8 mouse cellular contexts compared by ENCODE assay signal in the genomic region with DNA sequence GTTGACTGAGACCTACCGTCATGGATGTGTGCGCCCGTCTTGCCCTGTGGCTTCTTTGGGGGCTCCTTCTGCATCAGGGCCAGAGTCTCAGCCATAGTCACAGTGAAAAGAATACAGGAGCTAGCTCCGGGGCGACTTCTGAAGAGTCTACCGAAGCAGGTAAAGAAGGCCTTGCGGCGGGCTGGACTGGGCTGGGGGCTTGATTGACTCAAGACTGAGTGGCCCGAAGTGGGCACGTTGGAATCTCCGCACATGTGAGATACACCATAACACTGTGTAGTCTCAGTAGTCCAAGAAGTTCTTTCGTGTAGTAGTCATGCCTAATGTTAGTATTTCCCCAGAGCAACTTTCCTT. TPM values are rescaled to one million over a fixed set of nuclear protein-coding genes. Genes with fewer than 3 reads are reported as not detected.
DNase-seq lines count a peak whose midpoint lies in the region; ATAC-seq and TF ChIP-seq lines count a peak whose summit lies in the region.

No protein-coding gene starts in this region.

- DNase-seq in heart, adult 9 months (ENCODE audit: low spot score in 2 of 2): no peak
- peak; percentile 67 for DNase-seq in MEL (ENCODE audit: low read depth, low spot score)
- no peak for DNase-seq in hindbrain, embryonic 10.5 days (ENCODE audit: low spot score)
- DNase-seq in midbrain, embryonic 10.5 days (ENCODE audit: low spot score): no peak
- no peak for DNase-seq in adrenal gland, postnatal 4 days (ENCODE audit: low spot score in 2 of 2)

- no peak for TF ChIP-seq EP300 in MEL (IDR thresholded peaks at IDR 0.05; ENCODE audit: low read depth in 1 of 2, low read length in 2 of 2)

- 12% methylated on average over 12 of the region's 12 CpGs for WGBS in heart, embryonic 16.5 days
- WGBS in hindbrain, embryonic 10.5 days: 6% methylated on average over 12 of the region's 12 CpGs
- 7% methylated on average over 12 of the region's 12 CpGs for WGBS in midbrain, embryonic 10.5 days

- no peak overlapping the region for H3K27ac ChIP-seq in heart, embryonic 16.5 days (ENCODE audit: low read length)
- peak overlapping the region; percentile 73 for H3K27ac ChIP-seq in MEL (ENCODE audit: control insufficient read depth, low read depth, low read length)
- H3K27ac ChIP-seq in hindbrain, embryonic 10.5 days: no peak overlapping the region
- peak overlapping the region; percentile 83 for H3K27ac ChIP-seq in midbrain, embryonic 10.5 days (replicated peaks)

- H3K4me2 ChIP-seq in heart, embryonic 16.5 days (ENCODE audit: low read depth, low read length): peak overlapping the region; percentile 95

- no peak for TF ChIP-seq RAD21 in MEL (IDR thresholded peaks at IDR 0.05; ENCODE audit: low read depth, low read length)

- no peak for TF ChIP-seq POLR2A in MEL (IDR thresholded peaks at IDR 0.05; ENCODE audit: control insufficient read depth in 1 of 2, insufficient read depth in 1 of 2, low read depth in 1 of 2, low read length in 2 of 2, poor library complexity in 1 of 2)

- H3K27me3 ChIP-seq in heart, embryonic 16.5 days (ENCODE audit: control insufficient read depth, insufficient read depth, low read length): peaks cover 12% of the 10 kb centered on the region; the same call in 1 of the 2 replicates
- no peaks in the 10 kb centered on the region for H3K27me3 ChIP-seq in MEL (ENCODE audit: control insufficient read depth in 1 of 2, insufficient read depth in 2 of 2, low read length in 2 of 2)
- peaks cover 19% of the 10 kb centered on the region for H3K27me3 ChIP-seq in hindbrain, embryonic 10.5 days (ENCODE audit: insufficient read depth, poor library complexity, severe bottlenecking)
- H3K27me3 ChIP-seq in midbrain, embryonic 10.5 days (ENCODE audit: low read depth, poor library complexity, severe bottlenecking): peaks cover 24% of the 10 kb centered on the region

- peak overlapping the region; percentile 90 for H3K4me3 ChIP-seq in heart, embryonic 16.5 days (ENCODE audit: low read length)
- H3K4me3 ChIP-seq in MEL (ENCODE audit: control insufficient read depth in 1 of 2, insufficient read depth in 1 of 2, low read depth in 2 of 2, low read length in 2 of 2): peak overlapping the region; percentile 84 to 99
- peak overlapping the region; percentile 90 for H3K4me3 ChIP-seq in hindbrain, embryonic 10.5 days
- peak overlapping the region; percentile 91 for H3K4me3 ChIP-seq in midbrain, embryonic 10.5 days

- peaks cover 18% of the 10 kb centered on the region for H3K4me1 ChIP-seq in heart, embryonic 16.5 days (ENCODE audit: control insufficient read depth, insufficient read depth, low read length)
- H3K4me1 ChIP-seq in MEL (ENCODE audit: control insufficient read depth in 1 of 2, insufficient read depth in 2 of 2, low read length in 2 of 2): peaks cover 6 to 33% of the 10 kb centered on the region in 2 experiments
- peaks cover 18% of the 10 kb centered on the region for H3K4me1 ChIP-seq in hindbrain, embryonic 10.5 days (replicated peaks)
- peaks cover 11% of the 10 kb centered on the region for H3K4me1 ChIP-seq in midbrain, embryonic 10.5 days

- peak overlapping the region; percentile 86 for H3K9ac ChIP-seq in heart, embryonic 16.5 days (ENCODE audit: low read length)
- H3K9ac ChIP-seq in MEL (ENCODE audit: control insufficient read depth, low read depth, low read length, poor library complexity, severe bottlenecking): peak overlapping the region; percentile 97

- H3K36me3 ChIP-seq in heart, embryonic 16.5 days (ENCODE audit: control insufficient read depth, insufficient read depth): no peaks in the 10 kb centered on the region
- H3K36me3 ChIP-seq in MEL (ENCODE audit: control insufficient read depth in 1 of 2, insufficient read depth in 2 of 2, low read length in 2 of 2): peaks cover 0 to 42% of the 10 kb centered on the region in 2 experiments; a peak in 3 of 4 replicates
- no peaks in the 10 kb centered on the region for H3K36me3 ChIP-seq in hindbrain, embryonic 10.5 days
- H3K36me3 ChIP-seq in midbrain, embryonic 10.5 days: no peaks in the 10 kb centered on the region

- no peak for ATAC-seq in heart, embryonic 16.5 days (replicated peaks; ENCODE audit: extremely low read depth, insufficient read depth, low FRiP score)
- ATAC-seq in erythroid progenitor cell, adult 5-6 weeks (replicated peaks; ENCODE audit: low FRiP score, poor library complexity, severe bottlenecking): no peak
- ATAC-seq in frontal cortex, adult (ENCODE audit: low TSS enrichment): no peak; the same call in 1 of the 2 replicates

- peaks cover 50% of the 10 kb centered on the region for H3K79me2 ChIP-seq in MEL (ENCODE audit: control insufficient read depth, insufficient read depth, low read length, poor library complexity)

- no peak for TF ChIP-seq CTCF in MEL (IDR thresholded peaks at IDR 0.05 in 2 of 3, conservative IDR thresholded peaks at IDR 0.05 in 1 of 3; ENCODE audit: control insufficient read depth in 1 of 3, insufficient read depth in 1 of 3, low read depth in 2 of 3, low read length in 3 of 3, poor library complexity in 1 of 3, severe bottlenecking in 1 of 3)

- no peaks in the 10 kb centered on the region for H3K9me3 ChIP-seq in heart, embryonic 16.5 days (replicated peaks; ENCODE audit: control insufficient read depth, low read length)
- no peaks in the 10 kb centered on the region for H3K9me3 ChIP-seq in MEL (replicated peaks; ENCODE audit: insufficient read depth, low read length)
- no peaks in the 10 kb centered on the region for H3K9me3 ChIP-seq in hindbrain, embryonic 10.5 days
- no peaks in the 10 kb centered on the region for H3K9me3 ChIP-seq in midbrain, embryonic 10.5 days (replicated peaks)

TF ChIP-seq in MEL, 35 proteins besides CTCF, POLR2A, EP300 and RAD21:
- TF ChIP-seq SIN3A (IDR thresholded peaks at IDR 0.05; ENCODE audit: low read length) (peak; percentile 2; the same call in 1 of the 2 replicates), JUND (IDR thresholded peaks at IDR 0.05; ENCODE audit: low read depth, low read length) (no peak), ZKSCAN1 (IDR thresholded peaks at IDR 0.05; ENCODE audit: low read depth, low read length) (no peak)
TF ChIP-seq in MEL: peak in this region for 1.

RNA-seq across cellular contexts. Expression of a gene that starts 0.8 kb away (rescaled TPM):
- 16.2 and 18.5 TPM in 2 replicates for polyA plus RNA-seq in heart, embryonic 16.5 days (2015; fragmentation: Nextera tagmentation; extraction: Ambion mirVana)
- total RNA-seq in MEL (2012; rRNA removed): 26.1 and 28.2 TPM in 2 replicates
- 10 to 100 TPM in 1 of 2 experiments, not detected in 1; 65.0 TPM for polyA plus RNA-seq in MEL (2012; ENCODE audit: insufficient read depth in 1 of 2, insufficient read length in 2 of 2, low read depth in 1 of 2, low replicate concordance in 2 of 2, missing spikeins in 1 of 2)
- polyA plus RNA-seq in hindbrain, embryonic 10.5 days (2016; fragmentation: Nextera tagmentation; extraction: Ambion mirVana): 8.9 and 13.5 TPM in 2 replicates
- polyA plus RNA-seq in midbrain, embryonic 10.5 days (2016; fragmentation: Nextera tagmentation; extraction: Ambion mirVana): 11.7 and 12.4 TPM in 2 replicates
- total RNA-seq in erythroid progenitor cell, adult 5-6 weeks (2015; ENCODE audit: low replicate concordance): 28.9 and 31.7 TPM in 2 replicates
- 45.2 and 72.3 TPM in 2 replicates for total RNA-seq in erythroid progenitor cell, adult 5-6 weeks (2017; ENCODE audit: low replicate concordance)
- 10 to 100 TPM; 68.2 to 74.1 TPM for total RNA-seq in adrenal gland, postnatal 4 days (2021)

RNA-seq across cellular contexts. Expression of a gene that starts 12.5 kb away (rescaled TPM):
- 54.1 and 59.6 TPM in 2 replicates for polyA plus RNA-seq in heart, embryonic 16.5 days (2015; fragmentation: Nextera tagmentation; extraction: Ambion mirVana)
- 24.1 and 33.3 TPM in 2 replicates for total RNA-seq in MEL (2012; rRNA removed)
- polyA plus RNA-seq in MEL (2012; ENCODE audit: insufficient read depth in 1 of 2, insufficient read length in 2 of 2, low read depth in 1 of 2, low replicate concordance in 2 of 2, missing spikeins in 1 of 2): 100 to 1,000 TPM; 347 to 425 TPM
- 34.3 and 41.3 TPM in 2 replicates for polyA plus RNA-seq in hindbrain, embryonic 10.5 days (2016; fragmentation: Nextera tagmentation; extraction: Ambion mirVana)
- 34.8 and 34.9 TPM in 2 replicates for polyA plus RNA-seq in midbrain, embryonic 10.5 days (2016; fragmentation: Nextera tagmentation; extraction: Ambion mirVana)
- total RNA-seq in erythroid progenitor cell, adult 5-6 weeks (2015; ENCODE audit: low replicate concordance): 125 and 176 TPM in 2 replicates
- total RNA-seq in erythroid progenitor cell, adult 5-6 weeks (2017; ENCODE audit: low replicate concordance): 27.1 and 35.6 TPM in 2 replicates
- 10 to 100 TPM; 57.3 to 57.5 TPM for total RNA-seq in adrenal gland, postnatal 4 days (2021)

RNA-seq across cellular contexts. Expression of a gene that starts 58.4 kb away (rescaled TPM):
- 56.4 and 61.6 TPM in 2 replicates for polyA plus RNA-seq in heart, embryonic 16.5 days (2015; fragmentation: Nextera tagmentation; extraction: Ambion mirVana)
- total RNA-seq in MEL (2012; rRNA removed): 21.1 and 29.2 TPM in 2 replicates
- 10 to 100 TPM in 1 of 2 experiments, not detected in 1; 91.1 TPM for polyA plus RNA-seq in MEL (2012; ENCODE audit: insufficient read depth in 1 of 2, insufficient read length in 2 of 2, low read depth in 1 of 2, low replicate concordance in 2 of 2, missing spikeins in 1 of 2)
- polyA plus RNA-seq in hindbrain, embryonic 10.5 days (2016; fragmentation: Nextera tagmentation; extraction: Ambion mirVana): 44.2 and 51.6 TPM in 2 replicates
- polyA plus RNA-seq in midbrain, embryonic 10.5 days (2016; fragmentation: Nextera tagmentation; extraction: Ambion mirVana): 48.7 and 49.2 TPM in 2 replicates
- 15.1 and 31.4 TPM in 2 replicates for total RNA-seq in erythroid progenitor cell, adult 5-6 weeks (2015; ENCODE audit: low replicate concordance)
- total RNA-seq in erythroid progenitor cell, adult 5-6 weeks (2017; ENCODE audit: low replicate concordance): 6.5 and 16.3 TPM in 2 replicates
- total RNA-seq in adrenal gland, postnatal 4 days (2021): 100 to 1,000 TPM; 130 TPM

RNA-seq across cellular contexts. Expression of a gene that starts 58.4 kb away (rescaled TPM):
- polyA plus RNA-seq in heart, embryonic 16.5 days (2015; fragmentation: Nextera tagmentation; extraction: Ambion mirVana): 20.7 and 20.8 TPM in 2 replicates
- 25.9 and 31.7 TPM in 2 replicates for total RNA-seq in MEL (2012; rRNA removed)
- 100 to 1,000 TPM in 1 of 2 experiments, 10 to 100 TPM in 1; 45.2 to 195 TPM for polyA plus RNA-seq in MEL (2012; ENCODE audit: insufficient read depth in 1 of 2, insufficient read length in 2 of 2, low read depth in 1 of 2, low replicate concordance in 2 of 2, missing spikeins in 1 of 2)
- polyA plus RNA-seq in hindbrain, embryonic 10.5 days (2016; fragmentation: Nextera tagmentation; extraction: Ambion mirVana): 36.9 and 42.6 TPM in 2 replicates
- 43.9 and 44.4 TPM in 2 replicates for polyA plus RNA-seq in midbrain, embryonic 10.5 days (2016; fragmentation: Nextera tagmentation; extraction: Ambion mirVana)
- total RNA-seq in erythroid progenitor cell, adult 5-6 weeks (2015; ENCODE audit: low replicate concordance): 63.8 and 64.6 TPM in 2 replicates
- 53.6 and 64.2 TPM in 2 replicates for total RNA-seq in erythroid progenitor cell, adult 5-6 weeks (2017; ENCODE audit: low replicate concordance)
- total RNA-seq in adrenal gland, postnatal 4 days (2021): 10 to 100 TPM; 61.4 to 67.3 TPM

Comparison
In these comparisons a context has a peak if more than half of its experiments do, and no peak if none do; other contexts are left out.
1. H3K27ac ChIP-seq: peak in MEL (single experiment) and midbrain, embryonic 10.5 days (single experiment); none in heart, embryonic 16.5 days (single experiment) and hindbrain, embryonic 10.5 days (single experiment).
2. Peak in every context shown above with its lines, with median percentiles within 50 percentile points of each other: H3K4me3 ChIP-seq.